Mouse (Mus musculus): ENCODE results near the gene Atxn7l1.

The Atxn7l1 gene

DNA sequence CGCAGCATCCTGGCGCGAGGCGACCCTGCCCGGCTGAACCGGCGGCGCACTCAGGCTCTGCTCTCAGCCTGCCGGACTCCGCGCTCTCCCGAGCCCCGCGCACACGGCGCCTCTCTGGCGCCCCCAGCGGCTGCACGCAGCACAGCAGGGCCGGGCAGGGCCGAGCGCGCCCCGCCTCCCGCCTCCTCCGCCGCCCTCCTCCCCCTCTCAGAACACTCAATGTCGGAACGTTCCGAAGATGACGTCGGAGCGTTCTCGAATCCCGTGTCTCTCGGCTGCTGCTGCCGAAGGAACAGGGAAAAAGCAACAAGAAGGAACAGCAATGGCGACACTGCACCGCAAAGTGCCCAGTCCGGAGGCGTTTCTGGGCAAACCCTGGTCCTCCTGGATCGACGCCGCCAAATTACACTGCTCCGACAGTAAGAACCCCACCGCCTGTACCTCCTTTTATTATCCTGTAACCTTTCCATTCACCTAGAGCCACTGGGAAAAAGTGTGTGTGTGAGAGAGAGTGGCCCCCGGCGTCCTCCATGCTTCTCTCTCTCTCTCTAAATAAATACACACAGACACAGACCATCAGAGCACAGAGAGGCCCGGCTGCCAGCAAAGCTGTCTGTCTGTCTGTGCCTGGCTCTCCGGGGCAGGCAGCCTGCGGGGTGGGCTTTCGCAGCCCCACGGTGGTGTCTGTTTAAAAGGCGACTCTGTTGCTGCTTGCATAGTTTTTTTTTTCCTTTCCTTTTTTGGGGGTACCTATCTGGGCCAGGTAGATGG, at the start of gene Atxn7l1:
TSS of gene Atxn7l1 (plus strand) at position 197 of the 771 bp plus-strand sequence.
- DNase-seq (ENCODE audit: low spot score in 2 of 2), result peak; percentile 96 to 97

DNA sequence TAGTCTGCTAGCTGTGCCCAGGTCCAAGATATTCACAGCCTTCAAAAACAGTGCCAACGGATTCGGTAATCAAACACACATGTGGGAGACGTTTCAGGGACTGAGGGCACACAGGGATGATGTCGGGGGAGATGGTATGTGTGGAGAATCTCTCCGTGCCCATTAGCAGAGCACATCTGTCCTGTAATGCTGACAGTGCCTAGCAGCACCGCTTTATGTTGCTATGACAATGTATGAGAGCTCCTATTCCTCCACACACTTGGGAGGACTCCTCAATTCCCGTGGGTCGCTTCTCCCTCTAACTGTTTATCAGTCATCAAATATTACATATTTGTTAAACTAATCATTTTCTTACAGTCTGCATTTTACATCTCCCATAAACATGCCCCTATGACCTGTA, 45.9 kb upstream of the Atxn7l1 start:
- no peak for DNase-seq (ENCODE audit: low spot score in 2 of 2)

DNA sequence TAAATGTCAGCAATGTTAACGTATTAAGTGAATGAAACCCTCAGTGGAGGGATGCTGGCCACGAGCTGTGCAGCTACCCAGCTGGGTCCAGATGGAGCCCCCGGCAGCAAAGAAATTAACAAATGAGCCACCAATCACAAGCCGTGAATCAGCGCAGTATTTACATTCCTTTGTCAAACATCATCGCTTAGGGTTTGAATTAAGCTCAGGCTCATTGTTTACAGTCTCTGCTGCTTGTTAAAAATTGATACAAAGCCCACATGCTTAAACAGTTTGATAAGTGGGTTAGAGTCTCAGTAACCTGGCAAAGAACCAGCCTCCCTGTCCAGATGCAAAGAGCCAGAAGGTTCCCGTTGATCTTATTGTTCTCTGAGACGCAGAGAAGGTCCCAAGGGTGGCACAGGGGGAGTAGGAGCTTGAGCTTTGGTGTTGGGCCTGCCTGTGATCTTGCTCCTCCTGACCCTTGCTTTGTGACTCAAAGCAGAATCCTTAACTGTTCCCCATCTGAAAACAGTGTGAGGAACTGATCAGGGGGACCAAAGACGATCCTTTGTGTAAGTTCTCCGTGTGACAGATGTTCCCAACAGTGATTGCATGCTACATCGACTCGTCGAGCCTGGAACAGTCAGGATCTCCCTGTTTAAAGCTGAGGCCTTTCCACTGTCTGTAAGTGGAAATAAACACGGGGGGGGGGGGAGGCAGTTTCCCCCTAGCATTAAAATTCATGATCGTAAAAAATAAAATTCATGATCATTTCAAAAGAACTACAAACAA, 45.0 kb upstream of the Atxn7l1 start:
- DNase-seq (ENCODE audit: low spot score in 2 of 2), result no peak

DNA sequence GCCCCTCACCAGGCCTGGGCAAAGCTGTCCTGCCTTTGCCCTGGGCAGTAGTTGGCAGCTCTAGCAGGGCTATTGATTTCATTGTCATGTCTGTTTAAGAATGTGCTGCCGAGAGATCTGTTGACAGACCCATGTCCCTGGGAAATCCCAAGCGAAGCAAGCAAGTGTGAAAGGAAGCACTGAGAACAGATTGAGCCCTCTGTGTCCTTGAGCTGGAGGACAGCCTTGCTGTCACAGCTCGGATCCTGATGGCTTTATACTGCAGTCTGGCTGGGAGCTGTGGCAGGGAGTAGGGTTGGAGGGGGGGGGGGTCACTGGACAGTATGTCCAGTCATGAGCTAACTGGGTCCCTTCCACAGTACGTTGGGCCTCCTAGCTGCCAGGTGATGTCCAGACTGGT, 41.8 kb upstream of the Atxn7l1 start:
- DNase-seq (ENCODE audit: low spot score in 2 of 2), result no peak

DNA sequence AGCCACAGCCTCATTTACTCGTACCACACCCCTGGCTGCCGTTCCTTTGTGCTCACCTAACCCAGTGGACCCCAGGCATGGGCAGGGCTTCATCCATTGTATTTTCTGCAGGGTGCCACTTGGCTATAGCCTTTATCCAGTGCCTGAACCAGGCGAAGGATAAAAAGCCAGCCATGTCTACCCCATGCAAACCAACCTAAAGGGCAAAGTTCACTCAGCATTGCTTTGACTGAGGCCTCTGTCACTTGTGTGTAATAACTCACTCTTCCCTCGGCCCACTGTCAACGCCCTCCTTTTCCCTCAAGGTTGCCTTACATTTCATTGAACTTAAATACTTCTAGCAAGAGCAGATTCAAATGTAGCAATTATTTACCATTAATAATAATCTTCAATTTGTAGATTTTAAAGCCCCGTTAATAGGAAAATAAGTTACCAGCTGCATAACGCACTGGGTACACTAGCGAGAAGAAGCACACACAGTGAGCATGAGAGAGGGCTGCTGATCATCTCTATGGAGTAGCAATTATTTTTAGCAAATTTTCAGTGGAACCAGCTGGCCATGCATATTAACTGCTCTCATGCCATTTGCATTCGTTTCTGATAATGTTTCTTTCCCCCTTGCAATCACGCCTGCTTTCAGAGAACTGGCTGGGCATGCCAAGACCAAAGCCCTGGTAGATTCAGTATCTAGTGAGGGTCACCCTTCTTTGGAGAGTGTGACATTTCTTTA, 40.9 kb upstream of the Atxn7l1 start:
- peak in 1 of 2 experiments; percentile 49 for DNase-seq (ENCODE audit: low spot score in 2 of 2)

DNA sequence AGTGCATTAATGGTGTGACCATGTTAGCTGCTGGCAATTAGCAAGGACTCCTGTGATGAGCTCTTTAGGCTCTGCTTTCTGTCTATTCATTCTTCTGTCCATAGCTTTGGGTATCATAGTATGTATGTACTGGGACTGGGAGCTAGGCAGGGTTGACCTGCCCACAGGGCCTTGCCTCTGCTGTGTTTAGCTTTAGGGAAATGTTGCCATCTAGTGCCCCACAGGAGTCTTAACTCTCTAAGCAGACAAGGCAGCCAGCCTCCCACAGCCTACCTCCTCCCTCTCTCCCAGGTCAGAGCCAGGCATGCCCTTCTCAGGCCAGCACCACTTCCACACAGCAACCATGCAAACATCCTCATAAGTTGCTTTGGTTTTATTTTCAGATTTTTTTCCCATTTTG, 38.0 kb upstream of the Atxn7l1 start:
- DNase-seq (ENCODE audit: low spot score in 2 of 2), result peak in 1 of 2 experiments; percentile 58

DNA sequence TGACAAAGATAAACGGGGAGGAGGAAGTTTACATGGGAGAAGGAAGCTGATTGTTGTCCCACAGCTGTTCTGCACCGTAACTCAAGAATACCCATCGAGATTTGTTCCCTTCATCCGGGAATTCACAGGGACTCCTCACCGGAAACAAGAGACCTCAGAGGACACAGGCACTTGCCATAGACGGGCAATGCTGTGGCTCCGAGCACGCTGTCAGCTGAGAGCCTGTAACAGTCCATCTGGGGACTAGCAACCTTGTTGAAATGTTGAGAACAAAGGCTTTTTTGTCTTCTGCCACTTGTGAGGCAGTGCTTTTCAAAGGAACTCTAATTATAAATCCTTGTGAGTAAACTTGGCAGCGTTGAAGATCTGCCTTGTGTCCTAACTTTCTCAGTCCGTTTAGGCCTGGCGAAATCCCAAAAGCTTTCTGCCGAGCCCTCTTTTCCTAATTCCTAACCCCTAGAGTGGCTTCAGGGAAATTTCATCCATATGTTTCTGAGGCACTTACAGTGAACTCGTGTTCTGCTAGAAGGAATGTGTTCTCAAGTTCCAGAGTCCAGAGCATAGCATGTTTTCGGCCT, 36.5 kb upstream of the Atxn7l1 start:
- peak; percentile 62 to 69 for DNase-seq (ENCODE audit: low spot score in 2 of 2)

DNA sequence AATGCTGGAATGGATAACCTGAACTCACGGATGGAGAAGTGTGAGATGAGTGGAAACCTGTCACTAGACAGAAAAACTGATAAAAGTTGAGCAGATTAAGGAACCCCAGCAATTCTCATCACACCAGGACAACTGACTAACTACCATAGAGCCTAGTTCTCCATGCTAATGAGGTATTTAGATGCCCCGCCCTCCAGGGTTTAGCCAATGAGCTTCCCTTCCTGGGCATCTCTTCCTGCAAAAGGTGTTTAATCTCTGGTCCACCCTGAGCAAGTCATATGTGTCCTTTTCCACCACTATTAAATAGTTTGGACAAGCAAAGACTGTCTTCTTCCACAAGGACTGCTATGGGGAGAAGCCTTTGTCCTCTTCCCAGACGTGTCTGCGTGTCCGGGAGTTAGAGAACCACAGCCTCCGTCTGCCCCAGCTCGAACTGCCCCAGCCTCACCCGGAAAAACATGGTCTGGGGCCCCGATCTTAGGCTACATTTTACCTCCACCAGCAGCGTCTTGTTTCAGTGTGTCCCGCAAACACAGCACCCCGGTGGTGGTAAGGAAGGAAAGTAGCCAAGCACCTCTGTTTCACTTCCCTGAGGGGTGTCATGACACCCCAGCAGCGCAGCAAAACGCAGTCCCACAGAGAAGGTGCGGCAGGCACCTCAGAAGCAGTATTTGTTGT, 28.7 kb upstream of the Atxn7l1 start:
- no peak for DNase-seq (ENCODE audit: low spot score in 2 of 2)

DNA sequence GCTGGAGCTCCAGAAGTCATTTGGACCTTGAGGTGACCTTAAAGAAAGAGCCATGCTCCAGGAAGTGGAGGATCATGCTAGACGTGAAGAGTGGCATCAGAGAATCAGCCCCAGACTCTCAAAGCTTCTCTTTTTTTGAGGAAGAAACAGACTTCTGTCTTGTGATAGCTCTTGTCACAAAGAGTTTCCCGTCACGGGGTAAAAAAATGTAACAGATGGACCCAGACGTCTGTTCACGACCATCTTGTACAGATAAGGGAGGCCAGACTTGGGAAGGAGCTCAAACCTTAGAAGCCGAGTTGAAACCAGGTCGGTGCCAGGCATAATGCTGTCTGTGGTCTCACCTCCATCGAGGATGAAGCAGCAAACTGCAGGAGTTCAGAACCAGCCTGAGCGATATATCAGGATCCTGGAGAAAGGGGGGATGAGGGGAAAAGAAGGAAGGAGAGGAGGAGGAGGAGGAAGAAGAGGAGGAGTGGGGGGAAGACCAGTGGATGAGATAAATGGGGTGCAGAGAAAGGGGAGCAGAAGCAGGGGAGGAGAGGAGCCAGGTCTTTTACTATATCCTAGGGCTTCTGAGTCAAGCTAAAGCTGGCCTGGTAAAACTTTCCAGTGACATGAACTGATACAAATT, 21.8 kb upstream of the Atxn7l1 start:
- peak in 1 of 2 experiments; percentile 62 for DNase-seq (ENCODE audit: low spot score in 2 of 2)

DNA sequence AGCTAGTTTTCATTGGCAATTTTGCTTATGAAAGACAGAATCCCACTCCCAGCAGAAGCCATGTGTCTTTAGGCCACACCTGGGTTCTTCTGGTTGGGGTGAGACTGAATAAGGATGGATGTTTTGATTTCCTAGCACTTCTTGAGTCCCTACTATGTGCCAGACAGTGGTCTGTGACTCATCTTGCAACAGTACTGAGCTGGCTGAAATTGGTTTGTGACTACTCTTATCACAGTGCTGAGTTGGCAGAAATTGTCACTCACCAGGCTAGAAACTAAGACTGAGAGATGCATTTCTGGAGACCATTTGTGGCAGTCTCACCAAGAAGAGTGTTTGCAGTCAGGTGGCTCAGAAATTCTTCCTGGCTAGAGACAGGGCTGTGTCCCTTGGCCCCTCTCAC, 21.2 kb upstream of the Atxn7l1 start:
- no peak for DNase-seq (ENCODE audit: low spot score in 2 of 2)

DNA sequence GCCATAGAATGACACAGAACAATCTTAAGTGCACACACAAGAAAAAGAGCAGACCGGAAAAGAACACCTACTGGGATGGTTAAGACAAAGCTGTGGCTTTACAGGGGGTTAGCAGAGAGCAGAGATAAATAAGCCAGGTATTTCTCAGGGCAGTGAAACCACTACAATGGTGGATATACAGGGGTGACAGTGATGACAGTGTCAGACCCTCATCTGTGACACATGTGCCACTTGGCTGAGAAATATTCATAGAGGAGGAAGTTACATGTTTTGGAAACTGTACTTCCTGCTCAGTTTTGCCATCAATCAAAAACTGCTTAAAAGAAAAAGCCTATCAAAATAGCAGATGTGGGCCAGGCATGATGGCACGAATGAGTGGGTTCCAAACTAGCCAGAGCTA, 19.4 kb upstream of the Atxn7l1 start:
- no peak for DNase-seq (ENCODE audit: low spot score in 2 of 2)

DNA sequence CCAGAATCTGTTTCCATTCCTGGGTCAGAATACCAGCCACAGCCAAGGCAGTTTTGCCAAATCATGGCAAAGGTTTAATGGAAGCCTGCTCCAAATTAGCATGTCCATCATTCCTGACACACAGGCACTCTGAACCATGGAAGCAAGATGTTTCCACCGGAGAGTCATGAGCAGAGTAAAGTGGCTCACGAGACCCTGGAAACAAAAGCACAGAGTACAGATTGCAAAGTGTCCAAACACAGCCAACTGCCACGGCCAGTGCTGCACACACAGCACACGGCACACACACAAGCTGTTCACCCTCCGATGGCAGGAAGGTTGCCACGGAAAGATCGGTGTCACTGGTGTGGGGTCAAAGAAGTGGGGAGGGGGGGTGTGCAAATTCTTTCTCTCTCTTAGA, 18.8 kb upstream of the Atxn7l1 start:
- no peak for DNase-seq (ENCODE audit: low spot score in 2 of 2)

DNA sequence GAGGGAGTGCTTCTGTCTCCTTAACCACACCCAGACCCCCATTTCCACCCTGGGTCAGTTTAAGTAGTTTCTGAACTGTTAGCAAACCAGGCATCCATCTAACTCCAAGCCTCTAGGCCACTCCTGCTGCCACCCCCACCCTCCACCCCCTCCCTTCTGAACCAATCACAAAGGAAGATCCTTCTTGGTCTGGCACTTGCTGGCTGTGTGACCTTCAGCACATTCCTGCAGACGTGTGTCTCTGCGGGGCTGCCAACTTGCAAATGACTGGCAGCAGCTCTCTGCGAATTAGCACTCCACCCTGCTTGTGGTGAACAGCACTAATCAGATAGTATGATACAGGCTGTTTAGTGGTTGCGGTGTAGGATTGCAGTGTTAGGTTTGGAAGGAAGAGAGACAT, 18.1 kb upstream of the Atxn7l1 start:
- peak in 1 of 2 experiments; percentile 52 for DNase-seq (ENCODE audit: low spot score in 2 of 2)

DNA sequence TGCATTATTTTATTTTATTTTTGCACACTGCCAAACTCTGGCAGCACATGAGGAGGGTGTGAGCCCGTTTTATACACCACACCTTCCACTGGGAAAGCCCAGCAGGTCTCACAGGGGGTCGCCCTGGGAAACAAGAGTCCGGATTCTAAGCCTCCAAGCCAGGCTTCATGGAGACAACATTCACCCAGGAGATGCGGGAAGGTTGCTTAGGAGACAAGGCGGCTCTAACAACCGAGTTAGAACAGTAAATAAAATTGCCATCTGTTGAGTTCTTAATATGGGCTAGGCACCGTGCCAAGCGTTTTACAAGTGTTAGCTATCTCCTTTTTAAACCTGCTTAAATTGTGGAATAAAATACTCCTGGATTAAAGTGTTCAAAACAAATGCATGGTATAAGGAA, 17.1 kb upstream of the Atxn7l1 start:
- DNase-seq (ENCODE audit: low spot score in 2 of 2), result peak; percentile 87 to 93

DNA sequence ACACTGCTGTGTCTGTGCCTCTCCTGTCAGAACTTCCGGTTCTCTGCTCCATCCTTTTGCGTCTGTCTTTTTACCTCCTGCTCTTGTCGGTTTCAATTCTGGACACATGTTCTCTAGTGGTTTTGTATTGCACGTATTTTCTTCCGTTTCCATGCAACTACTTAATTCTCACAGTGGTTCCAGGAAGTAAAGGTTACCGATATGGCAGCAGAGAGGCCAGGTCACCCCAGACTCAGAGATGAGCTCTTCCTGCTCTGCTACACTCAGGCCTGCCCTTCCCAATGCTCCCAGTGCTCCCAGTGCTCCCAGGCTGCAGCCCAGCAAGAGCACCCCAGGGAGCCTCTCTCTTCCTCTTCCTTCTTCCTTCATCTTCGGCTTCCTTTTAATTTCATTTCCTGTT, 15.7 kb upstream of the Atxn7l1 start:
- DNase-seq (ENCODE audit: low spot score in 2 of 2), result no peak

DNA sequence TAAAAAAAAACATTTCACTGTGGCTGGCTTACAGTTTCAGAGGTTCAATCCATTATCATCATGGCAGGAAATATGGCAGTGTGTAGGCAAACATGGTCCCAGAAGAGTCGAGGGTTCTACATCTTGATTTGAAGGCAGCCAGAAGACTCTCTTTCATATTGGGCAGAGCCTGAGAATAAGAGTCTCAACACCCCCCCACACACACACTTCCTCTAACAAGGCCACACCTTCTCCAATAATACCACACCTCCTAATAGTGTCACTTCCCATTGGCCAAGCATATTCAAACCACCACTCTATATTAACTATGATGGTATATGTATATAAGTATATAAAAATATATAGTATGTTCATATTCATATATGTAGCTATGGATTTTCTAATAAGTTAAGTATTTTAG, 9.6 kb upstream of the Atxn7l1 start:
- no peak for DNase-seq (ENCODE audit: low spot score in 2 of 2)

DNA sequence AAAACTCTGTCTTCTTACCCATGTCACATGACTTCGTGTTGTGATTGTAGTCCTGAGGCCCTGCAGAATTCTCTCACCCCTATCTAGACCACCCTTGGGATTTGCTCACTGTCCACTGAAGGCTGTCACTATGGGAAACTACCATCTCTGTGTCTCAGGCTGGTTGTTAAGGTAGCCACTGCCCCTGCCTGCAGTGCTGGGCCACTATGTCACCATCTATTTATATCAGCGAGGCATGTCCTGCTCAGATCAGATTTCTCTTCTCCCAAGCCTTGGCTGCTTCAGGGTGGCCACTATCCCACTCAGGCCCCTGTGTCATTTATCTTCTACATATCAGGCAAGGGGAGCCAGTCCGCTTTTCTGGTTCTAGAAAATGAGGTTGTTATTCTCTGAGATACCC, 8.4 kb upstream of the Atxn7l1 start:
- no peak for DNase-seq (ENCODE audit: low spot score in 2 of 2)

DNA sequence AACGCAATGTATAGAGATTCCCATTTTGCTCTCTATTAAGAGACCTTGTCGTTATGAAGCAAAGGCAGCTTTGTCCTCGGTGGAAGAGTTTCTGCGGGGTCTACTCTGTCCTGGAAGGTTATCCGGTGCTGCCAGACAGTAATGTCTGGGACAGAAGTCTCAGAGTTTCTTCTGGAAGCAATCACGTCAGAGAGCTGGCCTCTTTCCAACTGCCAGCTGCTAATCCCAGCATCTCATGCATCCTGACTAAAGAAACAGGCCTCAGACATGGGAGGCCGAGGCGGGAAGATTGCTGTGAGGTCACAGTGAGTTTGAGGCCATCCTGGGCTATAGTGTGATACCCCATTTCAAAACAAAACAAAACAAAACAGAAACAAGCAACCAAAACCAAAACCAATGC, 3.0 kb upstream of the Atxn7l1 start:
- peak in 1 of 2 experiments; percentile 65 for DNase-seq (ENCODE audit: low spot score in 2 of 2)

DNA sequence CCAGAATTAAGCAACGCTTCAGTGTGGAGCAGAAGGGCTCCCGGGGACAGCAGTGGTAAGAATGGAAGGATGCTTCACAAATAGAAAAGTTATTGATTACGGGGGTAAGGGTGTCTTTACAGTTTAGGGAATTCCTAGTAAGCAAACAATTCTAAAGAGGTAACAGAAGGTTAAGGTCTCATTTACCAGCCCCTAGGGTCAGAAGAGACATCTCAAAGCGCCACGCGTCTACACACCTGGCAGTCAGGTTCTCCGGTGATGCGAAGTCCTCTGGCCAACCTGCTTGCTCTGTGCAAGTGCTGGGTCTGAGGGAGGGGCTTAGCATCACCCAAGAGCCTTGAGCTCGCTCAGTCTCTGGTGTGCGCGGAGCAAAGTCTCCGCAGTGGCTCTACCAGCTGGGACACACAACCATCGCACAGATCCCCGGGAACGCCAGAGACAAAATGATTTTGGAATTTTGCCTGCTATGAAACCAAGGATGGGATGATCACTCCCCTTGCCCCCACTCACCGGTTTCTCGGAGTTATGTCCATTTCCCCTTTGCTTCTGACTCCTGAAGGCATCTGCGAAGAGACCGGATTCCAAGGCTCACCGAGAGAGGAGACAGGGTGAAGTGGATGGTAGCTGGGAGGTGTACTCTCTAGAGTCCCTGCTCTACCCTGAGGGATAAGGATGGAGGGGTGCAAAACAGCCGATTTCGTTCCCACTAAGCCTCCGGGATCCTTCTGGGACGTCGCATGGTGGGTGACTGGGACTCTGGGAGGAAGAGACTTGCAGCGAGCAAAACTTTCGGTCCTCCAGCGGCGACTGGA, 665 bp upstream of the Atxn7l1 start:
- DNase-seq (ENCODE audit: low spot score in 2 of 2), result no peak

DNA sequence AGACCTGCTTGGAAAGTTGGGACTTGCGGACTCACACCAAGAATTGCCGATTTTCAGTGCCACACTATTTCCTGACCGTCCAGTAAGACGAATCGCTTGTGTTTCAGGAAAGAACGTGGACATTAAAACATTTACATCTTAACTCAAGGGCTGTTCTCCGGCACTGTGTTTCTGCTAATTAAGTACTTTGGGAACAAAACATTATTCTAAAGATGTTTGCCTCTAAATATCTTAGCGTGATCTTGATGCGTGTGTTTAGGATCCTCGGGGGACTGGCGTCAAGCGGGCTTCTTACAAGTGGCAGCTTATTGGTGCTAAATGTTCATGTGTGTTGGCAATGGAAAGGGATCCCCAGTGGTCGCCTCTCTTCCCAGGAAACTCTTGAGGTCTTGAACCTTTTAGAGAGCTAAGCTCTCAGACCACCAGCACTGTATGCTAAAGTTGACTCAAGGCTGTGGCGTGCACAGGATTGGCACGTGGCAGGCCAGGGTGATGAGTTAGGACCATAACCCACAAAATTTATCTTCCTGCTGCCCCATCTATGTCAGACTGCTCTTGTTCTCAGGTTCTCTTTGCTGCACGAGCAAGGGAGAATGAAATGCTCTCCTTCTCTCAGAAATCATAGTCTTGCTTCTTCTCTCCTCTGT, 2.2 kb downstream of the Atxn7l1 start:
- DNase-seq (ENCODE audit: low spot score in 2 of 2), result no peak
